Mouse (Mus musculus): ENCODE measurements at regions not wholly inside any gene's neighbourhood (a gene's known extent, or its start where the extent isn't known, plus 50 kb on each side); places are given as distances from the start of the nearest gene placed in this dataset.

GRCm38 (mm10) chr7:72444792-72445191 is 138.4 kb upstream of the Mctp2 start:
- TF ChIP-seq CTCF (IDR thresholded peaks at IDR 0.05; ENCODE audit: low read depth, low read length) (no peak), POLR2A (IDR thresholded peaks at IDR 0.05; ENCODE audit: extremely low read depth, insufficient read depth, low read length) (no peak)
